Mouse (Mus musculus) heart, postnatal 0 days (tissue): ENCODE data around the gene Pou6f1. TPM values are rescaled to one million over a fixed set of nuclear protein-coding genes. Genes with fewer than 3 reads are reported as not detected.
A peak's percentile ranks its signal among the peaks of the same experiment; 100 is the strongest.
"Not testable (repeated sequence)": the region's sequence is repeated elsewhere in the genome, so short reads cannot be mapped to it uniquely, and the experiment has no call there.

ENCODE experiments used
- ATAC-seq: fragments of 200-750 bp; cut with Nextera tagmentation; 2 replicates; pipeline ENCODE4 v1.8.0; 2017; ENCODE audit warnings: low read depth, moderate number of reproducible peaks, moderate library complexity; ENCODE audit not compliant: insufficient read depth
- DNase-seq: peaks from one replicate; pipeline ENCODE4 v3.0.0-alpha.2; 2016; ENCODE audit warnings: low spot score
- H3K27ac ChIP-seq: fragments of 300-500 bp; sonication (generic); 2 replicates; pipeline ENCODE4 v1.5.1; 2014; ENCODE audit warnings: low read depth, mild to moderate bottlenecking
- H3K27me3 ChIP-seq: fragments of 300-500 bp; sonication (generic); 2 replicates; pipeline ENCODE4 v1.6.1; 2014; ENCODE audit warnings: low read length, mixed read lengths; ENCODE audit not compliant: control insufficient read depth, insufficient read depth
- H3K36me3 ChIP-seq: fragments of 300-500 bp; sonication (generic); replicated peaks from 2 replicates; pipeline ENCODE4 v1.6.1; 2014; ENCODE audit warnings: low read length, mixed read lengths; ENCODE audit not compliant: control insufficient read depth, insufficient read depth
- H3K4me1 ChIP-seq: fragments of 300-500 bp; sonication (generic); 2 replicates; pipeline ENCODE4 v1.6.1; 2014; ENCODE audit warnings: antibody characterized with exemption; ENCODE audit not compliant: control insufficient read depth, insufficient read depth
- H3K4me2 ChIP-seq: fragments of 300-500 bp; sonication (generic); 2 replicates; pipeline ENCODE4 v1.6.1; 2014; ENCODE audit warnings: low read depth, mild to moderate bottlenecking, low read length, moderate library complexity
- H3K4me3 ChIP-seq: fragments of 300-500 bp; sonication (generic); 2 replicates; pipeline ENCODE4 v1.5.1; 2014; ENCODE audit warnings: low read depth, low read length
- H3K9ac ChIP-seq: fragments of 300-500 bp; sonication (generic); replicated peaks from 2 replicates; pipeline ENCODE4 v1.6.1; 2014; ENCODE audit warnings: low read depth, low read length, mixed read lengths
- H3K9me3 ChIP-seq: fragments of 300-500 bp; sonication (generic); replicated peaks from 2 replicates; pipeline ENCODE4 v1.6.1; 2016; ENCODE audit warnings: low read length; ENCODE audit not compliant: control insufficient read depth
- CTCF ChIP-seq: IDR thresholded peaks from 2 replicates; pipeline ENCODE4 v1.5.1; 2016; ENCODE audit warnings: antibody characterized with exemption, control low read depth, low read depth
- EP300 ChIP-seq: IDR thresholded peaks from 2 replicates; pipeline ENCODE4 v1.6.1; 2016; ENCODE audit warnings: antibody characterized with exemption, low read depth
- WGBS: fragments of 180-500 bp; shearing (Covaris S2); extraction: QIAGEN DNeasy Blood & Tissue Kit; methylation state at CpG from one replicate; pipeline ENCODE4 v1.1.7; 2014; 5-methylcytosine and 5-hydroxymethylcytosine counted together
- polyA plus RNA-seq: library from polyadenylated mRNA; unstranded; fragments of >200 nt; fragmentation: Nextera tagmentation; extraction: Ambion mirVana; gene quantifications from 2 replicates; pipeline ENCODE4 v1.2.1, GENCODE M21; 2015
- total RNA-seq: library from RNA; depleted of rRNA; stranded (reverse); fragments of >200 nt; gene quantifications from 2 replicates; pipeline ENCODE4 v1.2.3, GENCODE M21; 2014; ENCODE audit warnings: low replicate concordance

Pou6f1 gene
- total and polyA plus RNA-seq, 2 experiments from 2014 or later, result 5.2 to 6.0 TPM

- no peak overlapping the region for H3K27ac ChIP-seq
- peaks cover 8% of the 10 kb centered on the region; the same call in 1 of the 2 replicates for H3K4me1 ChIP-seq
- DNase-seq (peak; percentile 15), ATAC-seq (no peak)
- H3K4me3 ChIP-seq, result no peak overlapping the region
- no peak overlapping the region for H3K9ac ChIP-seq
- no peaks in the 10 kb centered on the region for H3K9me3 ChIP-seq
- H3K36me3 ChIP-seq, result peaks cover 1% of the 10 kb centered on the region
- H3K27me3 ChIP-seq, result 0 out of 2 replicates have a peak, but pooled peaks cover 3% of the 10 kb centered on the region
- TF ChIP-seq CTCF, result peak; percentile 37
- no peak for TF ChIP-seq EP300
- WGBS, result 60% methylated on average over 2 of the region's 2 CpGs
- H3K4me2 ChIP-seq, result no peak overlapping the region
These were observed 12.6 kb upstream of the Pou6f1 start for GRCm38 (mm10) chr15:100612432-100612831.

DNA sequence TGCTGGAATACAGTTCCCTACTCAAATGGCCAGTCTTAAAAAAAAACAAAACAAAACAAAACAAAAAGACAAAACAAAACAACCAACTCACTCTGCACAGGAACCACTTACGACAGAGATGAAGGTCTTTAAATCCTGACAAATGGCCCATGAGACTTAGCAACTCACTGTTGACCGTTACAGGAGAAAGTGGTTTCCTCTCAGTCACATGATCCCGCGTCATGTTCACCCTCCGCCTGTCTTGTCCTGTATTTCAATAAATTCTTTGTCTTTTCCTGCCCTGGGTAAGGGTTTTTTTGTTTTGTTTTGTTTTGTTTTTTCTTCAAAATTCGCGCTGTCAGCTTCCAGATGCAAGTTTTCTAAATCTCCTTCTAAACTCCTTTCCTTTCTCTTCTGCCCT lies 12.2 kb upstream of the Pou6f1 start:
- no peak overlapping the region for H3K27ac ChIP-seq
- no peak overlapping the region for H3K4me2 ChIP-seq
- DNase-seq (no peak), ATAC-seq (no peak)
- no peaks in the 10 kb centered on the region for H3K36me3 ChIP-seq
- no peak overlapping the region for H3K4me3 ChIP-seq
- H3K9ac ChIP-seq, result no peak overlapping the region
- H3K4me1 ChIP-seq, result peaks cover 8% of the 10 kb centered on the region; the same call in 1 of the 2 replicates
- H3K9me3 ChIP-seq, result no peaks in the 10 kb centered on the region
- 77% methylated on average over 7 of the region's 7 CpGs for WGBS
- TF ChIP-seq EP300 (no peak), CTCF (no peak)
- H3K27me3 ChIP-seq, result 0 out of 2 replicates have a peak, but pooled peaks cover 3% of the 10 kb centered on the region

DNA sequence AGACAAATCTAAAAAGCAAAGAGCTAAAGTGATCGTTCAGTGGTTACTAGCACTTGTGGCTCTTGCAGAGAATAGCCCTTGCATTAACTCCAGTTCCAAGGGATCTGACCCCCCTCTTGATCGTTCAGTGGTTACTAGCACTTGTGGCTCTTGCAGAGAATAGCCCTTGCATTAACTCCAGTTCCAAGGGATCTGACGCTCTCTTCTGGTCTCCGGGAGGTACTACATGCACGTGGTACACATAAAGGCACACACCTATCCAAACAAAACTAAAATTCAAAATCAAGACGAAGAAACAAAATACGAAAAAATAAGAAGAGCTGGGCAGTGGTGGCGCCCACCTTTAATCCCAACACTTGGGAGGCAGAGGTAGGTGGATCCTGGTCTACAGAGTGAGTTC lies 6.9 kb upstream of the Pou6f1 start:
- not testable (repeated sequence) for H3K4me3 ChIP-seq, H3K27ac ChIP-seq, DNase-seq, H3K9ac ChIP-seq, H3K9me3 ChIP-seq, ATAC-seq, H3K4me2 ChIP-seq, H3K27me3 ChIP-seq, H3K4me1 ChIP-seq, H3K36me3 ChIP-seq
- TF ChIP-seq CTCF, result 0 out of 2 replicates have a peak, but pooled peaks have one; percentile 18
- WGBS, result 88% methylated on average over 8 of the region's 8 CpGs

DNA sequence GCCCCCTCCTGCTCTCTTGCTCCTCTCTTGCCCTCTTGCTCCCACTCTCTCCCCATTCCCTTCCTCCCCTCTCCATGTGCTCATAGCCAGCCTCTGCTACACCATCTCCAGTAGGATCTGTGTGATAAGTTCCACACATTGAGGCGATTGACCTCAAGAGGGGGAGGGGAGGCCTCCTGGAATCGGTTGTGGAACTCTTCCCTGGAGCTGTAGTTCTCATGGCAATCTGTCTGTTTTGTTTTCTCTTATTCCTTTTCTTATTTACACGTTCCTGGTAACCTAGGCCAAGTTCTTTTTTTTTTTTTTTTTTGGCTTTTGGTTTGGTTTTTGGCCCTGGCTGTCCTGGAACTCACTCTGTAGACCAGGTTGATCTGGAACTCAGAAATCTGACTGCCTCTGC lies 1.9 kb upstream of the Pou6f1 start:
- Histone ChIP-seq H3K4me2 (no peak overlapping the region), H3K4me3 (no peak overlapping the region), H3K9ac (no peak overlapping the region), H3K27me3 (no peaks in the 10 kb centered on the region), H3K36me3 (no peaks in the 10 kb centered on the region), H3K9me3 (no peaks in the 10 kb centered on the region), H3K4me1 (peaks cover 9% of the 10 kb centered on the region), H3K27ac (no peak overlapping the region)
- 54% methylated on average over 3 of the region's 3 CpGs for WGBS
- ATAC-seq (no peak), DNase-seq (no peak)
- TF ChIP-seq CTCF (no peak), EP300 (no peak)

GRCm38 (mm10) chr15:100600696-100601272 lies 1.0 kb upstream of the Pou6f1 start:
- WGBS, result 38% methylated on average over 21 of the region's 21 CpGs

More at GRCm38 (mm10) chr15:100600696-100601272, 1.0 kb upstream of the Pou6f1 start:
- H3K9ac ChIP-seq, result peak overlapping the region; percentile 98; the same call in 1 of the 2 replicates
- DNase-seq (no peak), ATAC-seq (no peak)
- no peak overlapping the region for H3K27ac ChIP-seq
- H3K4me3 ChIP-seq, result peak overlapping the region; percentile 99
- peaks cover 9% of the 10 kb centered on the region for H3K4me1 ChIP-seq
- no peaks in the 10 kb centered on the region for H3K27me3 ChIP-seq
- no peaks in the 10 kb centered on the region for H3K36me3 ChIP-seq
- TF ChIP-seq CTCF (no peak), EP300 (no peak)
- peak overlapping the region; percentile 89 for H3K4me2 ChIP-seq
- H3K9me3 ChIP-seq, result no peaks in the 10 kb centered on the region
